Mouse (Mus musculus) left cerebral cortex, adult 18-20 months (tissue): Measurements from ENCODE around the gene Pde4d. TPM values are rescaled to one million over a fixed set of nuclear protein-coding genes. Genes with fewer than 3 reads are reported as not detected.
A peak's percentile ranks its signal among the peaks of the same experiment; 100 is the strongest.

ENCODE experiments used
- DNase-seq, 2 experiments: peaks; one replicate each; pipeline ENCODE4 v3.0.0; 2021 to 2022; ENCODE audit warnings: low spot score in 2 of 2, mixed read lengths in 1 of 2
- total RNA-seq, 2 experiments: library from RNA; stranded (reverse); gene quantifications; 2 replicates each; pipeline ENCODE4 v1.2.3; 2021

Pde4d gene
- total RNA-seq, 2 experiments from 2014 or later = 107 to 109 TPM

GRCm38 (mm10) chr13:109230335-109230987 lies 780.7 kb downstream of the Pde4d start:
- no peak for DNase-seq

- DNase-seq = no peak
These were observed 782.2 kb downstream of the Pde4d start for GRCm38 (mm10) chr13:109231848-109232460.

GRCm38 (mm10) chr13:109232531-109232930 lies 782.8 kb downstream of the Pde4d start:
- no peak for DNase-seq

GRCm38 (mm10) chr13:109233911-109234613 lies 784.3 kb downstream of the Pde4d start:
- DNase-seq = no peak

GRCm38 (mm10) chr13:109236047-109236446 lies 786.3 kb downstream of the Pde4d start:
- peak; percentile 52 to 73 for DNase-seq

GRCm38 (mm10) chr13:109238670-109239069 lies 788.9 kb downstream of the Pde4d start:
- no peak for DNase-seq

GRCm38 (mm10) chr13:109239296-109239695 lies 789.5 kb downstream of the Pde4d start:
- DNase-seq = no peak

GRCm38 (mm10) chr13:109242456-109243050 lies 792.8 kb downstream of the Pde4d start:
- DNase-seq = no peak

- no peak for DNase-seq
These were observed 793.4 kb downstream of the Pde4d start for GRCm38 (mm10) chr13:109243160-109243559.

GRCm38 (mm10) chr13:109247061-109247460 lies 797.3 kb downstream of the Pde4d start:
- no peak for DNase-seq

- DNase-seq = no peak
These were observed 799.6 kb downstream of the Pde4d start for GRCm38 (mm10) chr13:109249315-109249714.

GRCm38 (mm10) chr13:109255634-109256033 lies 805.9 kb downstream of the Pde4d start:
- no peak for DNase-seq

GRCm38 (mm10) chr13:109260220-109260795 lies 810.6 kb downstream of the Pde4d start:
- peak; percentile 37 to 65 for DNase-seq

- no peak for DNase-seq
These were observed 811.2 kb downstream of the Pde4d start for GRCm38 (mm10) chr13:109260796-109261516.

- DNase-seq = no peak
These were observed 812.0 kb downstream of the Pde4d start for GRCm38 (mm10) chr13:109261642-109262220.

- DNase-seq = no peak
These were observed 812.8 kb downstream of the Pde4d start for GRCm38 (mm10) chr13:109262501-109262900.

- no peak for DNase-seq
These were observed 814.1 kb downstream of the Pde4d start for GRCm38 (mm10) chr13:109263833-109264232.

- peak in 1 of 2 experiments; percentile 6 for DNase-seq
These were observed 818.5 kb downstream of the Pde4d start for GRCm38 (mm10) chr13:109268253-109268652.

- no peak for DNase-seq
These were observed 819.0 kb downstream of the Pde4d start for GRCm38 (mm10) chr13:109268659-109269322.

- DNase-seq = no peak
These were observed 825.1 kb downstream of the Pde4d start for GRCm38 (mm10) chr13:109274869-109275268.
